Mouse (Mus musculus) hematopoietic stem cell, adult 5-6 weeks (primary cell): Measurements from ENCODE around the gene Slco2a1. TPM values are rescaled to one million over a fixed set of nuclear protein-coding genes. Genes with fewer than 3 reads are reported as not detected.

Experiments used
- ATAC-seq, 2 experiments: fragments of 125-278 bp in 1 of 2; replicated peaks in 1 of 2; 2 replicates each; pipeline ENCODE4 v1.8.0; 2016 to 2017; ENCODE audit warnings: inconsistent platforms in 2 of 2, mild to moderate bottlenecking in 2 of 2, moderate number of reproducible peaks in 2 of 2, low read depth in 1 of 2, moderate TSS enrichment in 1 of 2; ENCODE audit not compliant: low FRiP score in 2 of 2, poor library complexity in 2 of 2, severe bottlenecking in 2 of 2, insufficient read depth in 1 of 2, low TSS enrichment in 1 of 2
- total RNA-seq: library from RNA; stranded (forward); fragments of 172-1452, 232-1000 nt; gene quantifications from 2 replicates; pipeline ENCODE4 v1.2.3, GENCODE M21; 2017

Gene Slco2a1
- total RNA-seq, 1 experiment from 2014 or later = 0.25 TPM

DNA sequence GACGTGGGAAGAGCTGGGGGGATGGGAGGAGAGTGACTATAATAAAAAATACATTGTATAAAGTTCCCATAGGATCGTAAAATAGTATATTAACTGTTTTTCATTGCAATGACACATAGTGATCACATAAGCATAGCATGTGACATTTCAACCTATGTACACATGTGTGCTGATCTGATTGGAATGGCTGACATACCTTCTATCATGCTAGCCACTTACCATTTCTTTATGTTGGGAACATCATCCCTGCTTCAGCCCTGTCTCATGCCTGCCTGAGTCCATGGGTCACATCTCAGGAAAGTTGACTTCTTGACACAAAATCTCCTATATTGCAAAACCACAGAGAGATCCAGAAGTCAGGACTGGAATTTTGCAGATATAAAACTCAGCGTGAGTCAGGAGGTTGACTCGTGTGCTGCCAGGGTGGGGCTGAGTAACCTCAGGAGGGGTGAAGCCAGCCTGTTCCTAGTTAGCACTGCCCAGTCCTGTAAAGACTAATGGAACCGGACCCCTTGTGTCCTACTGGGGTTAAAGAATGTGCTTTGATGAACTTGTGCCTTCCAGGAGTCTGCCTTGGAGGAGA, 73.0 kb downstream of the Slco2a1 start:
- ATAC-seq = no peak

DNA sequence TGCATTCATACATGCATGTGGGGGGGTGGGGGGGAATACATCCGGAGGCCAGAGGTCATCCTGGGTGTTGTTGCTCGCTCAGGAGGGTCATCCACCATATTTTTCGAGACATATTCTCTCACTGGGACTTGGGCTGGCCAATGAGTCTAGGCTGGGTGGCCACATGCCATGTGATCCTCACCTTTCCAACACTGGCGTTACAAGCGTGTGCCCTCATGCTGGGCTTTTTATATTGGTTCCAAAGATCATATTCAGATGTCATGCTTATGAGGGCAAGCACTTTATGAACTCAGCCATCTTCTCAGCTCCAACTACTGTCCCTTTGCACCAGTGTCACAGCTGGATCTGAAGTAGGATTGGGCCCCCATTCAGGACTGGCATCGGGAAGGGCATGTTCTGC, 75.1 kb downstream of the Slco2a1 start:
- no peak for ATAC-seq

DNA sequence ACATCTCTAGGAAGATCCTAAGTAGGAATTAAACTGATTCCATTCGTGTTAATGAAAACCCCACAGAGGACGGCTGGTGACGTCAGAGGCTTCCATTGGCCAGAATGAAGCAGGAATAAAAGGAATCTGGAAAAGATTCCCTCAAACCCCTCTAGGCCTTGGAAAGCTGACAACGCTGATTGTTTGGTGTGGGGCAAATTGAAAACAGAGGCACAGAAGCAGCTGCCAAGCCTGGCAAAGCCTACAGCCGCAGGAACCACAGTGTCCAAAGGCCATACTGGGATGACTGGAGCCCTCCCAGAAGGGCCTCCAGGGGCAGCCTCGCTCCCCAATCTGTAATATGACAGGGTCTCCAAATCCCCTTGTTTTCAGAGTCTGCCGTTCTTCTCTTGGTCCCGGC, 78.3 kb downstream of the Slco2a1 start:
- ATAC-seq = no peak

DNA sequence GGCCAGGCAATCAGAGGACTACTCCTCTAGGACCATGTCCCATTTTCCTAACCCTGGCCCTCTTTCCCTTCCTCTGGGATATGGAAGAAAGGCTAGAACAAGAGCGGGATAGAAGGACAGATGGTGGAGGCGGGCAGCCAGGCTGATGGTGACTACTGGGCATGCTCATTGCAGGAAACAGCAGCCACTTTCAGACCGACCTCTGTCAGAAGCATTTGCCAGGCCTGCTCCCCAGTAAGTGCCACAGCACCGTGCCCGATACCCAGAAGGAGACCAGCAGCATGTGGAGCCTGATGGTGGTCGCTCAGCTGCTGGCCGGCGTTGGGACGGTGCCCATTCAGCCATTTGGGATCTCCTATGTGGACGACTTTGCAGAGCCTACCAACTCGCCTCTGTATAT, 79.1 kb downstream of the Slco2a1 start:
- no peak for ATAC-seq

DNA sequence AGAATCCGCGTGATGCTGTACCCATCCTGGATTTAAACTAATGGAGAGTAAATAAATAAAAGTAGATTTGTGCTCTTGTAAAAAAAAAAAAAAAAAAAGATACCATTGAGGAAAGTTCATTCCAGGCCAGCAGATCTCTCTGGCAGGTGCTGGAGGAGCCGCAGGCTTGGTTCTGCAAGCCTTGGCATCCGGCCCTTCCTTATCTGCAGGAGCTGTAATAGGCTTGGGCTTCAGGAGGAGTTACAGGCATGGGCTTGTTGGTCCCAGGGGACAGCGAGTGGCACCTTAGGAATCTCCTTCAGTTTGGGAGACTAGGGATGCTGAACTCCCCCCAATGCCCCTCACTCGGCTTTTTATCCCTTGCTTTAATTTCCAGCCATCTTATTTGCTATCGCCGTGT, 80.3 kb downstream of the Slco2a1 start:
- ATAC-seq = no peak

DNA sequence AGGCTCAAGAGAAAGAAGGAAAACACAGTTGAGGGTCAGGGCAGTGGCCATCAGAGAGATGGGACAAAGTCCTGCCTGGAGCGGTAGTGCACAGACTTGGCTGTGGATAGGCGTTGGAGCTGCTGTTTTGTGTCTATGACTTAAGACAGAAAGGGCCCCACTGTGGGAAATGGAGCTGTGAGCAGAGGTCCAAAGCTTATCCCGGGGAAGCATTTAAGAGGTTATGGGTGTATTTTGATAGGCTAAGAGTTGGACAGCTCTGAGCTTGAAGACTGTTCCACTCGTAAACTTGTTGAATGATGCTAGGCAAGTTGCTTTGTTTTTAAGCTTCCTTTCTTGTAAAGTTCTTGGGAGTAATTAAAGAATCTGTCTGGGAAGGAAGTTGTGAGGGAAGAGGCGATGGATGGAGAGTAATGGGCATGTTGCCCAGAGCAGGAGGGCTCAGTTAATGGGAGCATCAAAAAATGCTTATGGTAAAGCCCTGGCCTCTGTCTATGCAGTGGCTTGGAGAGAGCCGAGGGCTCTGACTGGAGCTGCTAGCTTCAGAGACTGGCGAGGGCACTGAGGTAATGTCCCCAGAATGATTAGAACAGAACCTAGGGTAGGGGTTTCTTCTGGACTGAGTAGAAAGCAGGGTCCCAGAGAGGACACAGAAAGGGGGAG, 83.2 kb downstream of the Slco2a1 start:
- no peak for ATAC-seq

DNA sequence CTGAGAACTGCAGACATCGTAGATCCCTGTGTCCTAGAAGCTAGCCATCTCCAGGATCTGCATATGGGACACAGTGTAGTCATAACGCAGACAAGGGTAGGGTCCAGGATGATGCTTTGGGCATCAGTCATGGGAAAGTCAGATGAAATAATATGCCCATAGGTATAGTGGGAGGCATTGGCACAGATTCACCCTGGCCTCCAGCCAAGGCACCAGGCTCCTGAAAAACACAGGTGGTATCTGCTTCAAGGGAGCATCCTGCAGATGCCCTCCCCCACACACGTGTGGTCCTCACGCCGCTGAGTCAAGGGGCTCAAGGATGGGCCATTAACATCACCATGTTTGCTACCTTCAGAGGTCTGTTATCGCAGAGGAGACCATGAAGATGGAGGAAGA, 83.7 kb downstream of the Slco2a1 start:
- ATAC-seq = no peak

DNA sequence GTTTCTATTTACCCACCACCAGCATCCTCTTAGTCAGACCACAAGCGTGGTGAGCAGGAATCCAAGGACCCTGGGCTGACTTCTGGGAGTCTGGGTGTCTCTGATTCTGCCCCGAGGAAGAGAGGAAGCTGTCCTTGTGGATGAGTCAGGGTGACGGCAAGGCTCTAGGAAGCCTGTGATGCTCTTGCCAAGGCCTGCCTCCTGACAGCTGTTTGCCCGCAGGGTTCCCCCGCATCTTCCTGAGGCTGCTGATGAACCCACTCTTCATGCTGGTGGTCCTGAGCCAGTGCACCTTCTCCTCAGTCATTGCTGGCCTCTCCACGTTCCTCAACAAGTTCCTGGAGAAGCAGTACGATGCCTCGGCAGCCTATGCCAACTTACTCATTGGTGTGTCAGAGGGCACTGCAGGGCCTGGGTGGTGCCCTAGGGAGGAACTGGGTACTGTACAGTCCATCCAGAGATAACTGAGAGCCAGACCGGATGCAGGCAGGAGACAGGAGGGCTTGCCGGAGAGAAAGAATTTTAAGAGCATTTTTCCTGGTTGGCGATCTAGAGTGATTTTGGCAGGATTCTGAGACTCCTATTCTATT, 84.5 kb downstream of the Slco2a1 start:
- ATAC-seq = no peak

DNA sequence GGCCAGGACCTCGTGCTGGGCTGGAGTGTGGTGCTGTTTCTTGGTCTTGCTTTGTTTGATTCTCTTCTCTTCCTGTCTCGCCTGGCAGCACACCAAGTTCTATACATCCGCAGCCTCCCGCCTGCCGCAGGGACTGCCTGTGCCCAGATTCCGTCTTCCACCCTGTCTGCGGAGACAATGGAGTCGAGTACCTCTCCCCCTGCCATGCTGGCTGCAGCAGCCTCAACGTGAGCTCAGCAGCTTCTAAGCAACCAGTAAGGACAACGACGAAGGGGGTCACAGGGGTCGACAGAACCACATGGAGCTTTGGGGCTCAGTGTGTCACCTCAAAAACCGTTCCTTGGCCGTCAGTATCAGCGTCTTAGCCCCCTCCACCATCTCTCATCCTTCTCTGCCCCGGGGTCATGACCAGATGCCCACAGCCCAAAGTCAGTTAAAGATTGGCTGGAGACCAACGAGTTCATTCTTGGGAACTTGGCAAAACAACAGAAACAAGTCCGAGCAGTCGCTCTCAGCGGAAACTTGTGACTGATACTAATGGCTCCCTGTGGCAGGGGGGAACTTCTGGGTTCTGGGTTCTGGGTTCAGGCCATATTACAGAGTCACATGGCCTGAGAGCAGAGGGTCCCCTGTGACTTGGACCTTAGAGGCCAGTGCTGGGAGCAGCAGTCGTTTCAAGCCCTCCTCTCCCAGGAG, 88.5 kb downstream of the Slco2a1 start:
- ATAC-seq = no peak

DNA sequence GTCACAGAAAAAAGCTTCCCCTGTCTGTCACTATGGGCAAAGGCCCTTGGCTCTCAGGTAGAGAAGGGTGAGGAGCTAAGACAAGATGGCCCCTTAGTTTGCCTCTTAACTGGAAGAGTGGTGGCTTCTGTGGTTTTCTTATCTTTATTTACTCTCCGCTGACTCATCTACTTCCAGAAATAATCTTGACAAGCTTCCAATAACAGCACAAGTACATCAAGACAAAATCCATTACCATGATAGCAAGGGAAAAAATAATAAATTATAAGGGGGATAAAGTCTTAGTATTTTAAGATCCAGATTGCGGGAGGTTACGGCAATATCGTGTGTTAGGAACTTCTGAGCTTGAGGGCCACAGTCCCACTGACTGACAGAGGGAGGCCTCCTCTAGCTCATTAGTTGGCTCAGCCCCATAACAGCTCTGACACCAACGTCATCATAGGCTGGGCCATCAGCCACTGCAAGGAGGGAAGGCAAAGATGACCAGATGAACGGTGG, 89.7 kb downstream of the Slco2a1 start:
- peak; percentile 47 to 51; a peak in 1 of 4 replicates for ATAC-seq

DNA sequence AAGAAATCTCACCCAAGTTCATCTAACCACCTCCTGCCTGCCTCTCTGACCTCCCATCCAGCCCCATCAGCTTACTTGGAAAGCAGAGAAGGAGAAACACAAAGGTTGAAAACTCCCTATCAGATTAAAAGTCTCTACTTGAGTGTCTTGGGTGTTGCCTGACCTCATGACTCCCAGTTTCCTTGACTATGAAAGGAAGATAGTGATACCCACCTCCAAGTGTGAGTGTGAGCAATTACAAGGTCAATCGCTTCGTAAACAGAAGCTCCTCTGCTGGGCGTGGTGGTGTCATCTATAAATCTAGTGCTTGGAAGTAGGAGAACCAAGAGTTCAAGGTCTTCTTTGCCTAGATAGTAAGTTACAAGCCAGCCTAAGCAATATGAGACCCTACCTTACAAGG, 91.7 kb downstream of the Slco2a1 start:
- no peak for ATAC-seq

DNA sequence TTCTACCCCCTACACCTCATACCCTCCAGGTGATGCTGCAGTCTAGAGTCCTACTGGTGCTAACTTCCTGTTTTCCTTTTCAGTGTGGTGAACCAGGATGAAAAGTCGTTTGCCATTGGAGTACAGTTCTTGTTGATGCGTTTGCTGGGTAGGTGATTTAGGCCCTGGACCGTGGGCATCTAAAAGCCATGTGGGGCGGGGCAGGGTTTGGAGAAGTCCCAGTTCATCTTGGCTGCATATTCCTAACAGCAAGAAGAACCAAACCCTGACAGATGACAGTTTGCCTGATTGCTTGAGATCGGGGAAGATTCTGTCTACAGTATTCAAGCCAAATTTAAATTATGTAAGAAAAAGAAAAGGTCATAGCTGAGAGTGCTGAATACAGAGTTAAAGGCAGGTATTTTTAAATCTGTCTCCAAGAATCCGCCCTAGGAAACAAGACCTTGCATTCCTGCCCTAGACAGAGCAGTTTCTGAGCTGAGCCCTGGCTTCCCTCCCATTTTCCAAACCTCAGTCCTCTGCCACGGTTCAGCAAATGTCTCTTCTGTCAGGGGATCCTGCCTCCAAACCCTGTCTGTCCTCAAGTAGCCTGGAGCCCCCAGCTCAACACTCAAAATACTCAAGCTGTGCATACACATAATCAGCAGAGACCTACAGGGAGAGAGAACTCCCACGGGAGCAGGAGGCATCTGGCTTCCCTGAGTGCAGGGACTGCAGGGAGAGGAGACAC, 93.9 kb downstream of the Slco2a1 start:
- ATAC-seq = no peak

DNA sequence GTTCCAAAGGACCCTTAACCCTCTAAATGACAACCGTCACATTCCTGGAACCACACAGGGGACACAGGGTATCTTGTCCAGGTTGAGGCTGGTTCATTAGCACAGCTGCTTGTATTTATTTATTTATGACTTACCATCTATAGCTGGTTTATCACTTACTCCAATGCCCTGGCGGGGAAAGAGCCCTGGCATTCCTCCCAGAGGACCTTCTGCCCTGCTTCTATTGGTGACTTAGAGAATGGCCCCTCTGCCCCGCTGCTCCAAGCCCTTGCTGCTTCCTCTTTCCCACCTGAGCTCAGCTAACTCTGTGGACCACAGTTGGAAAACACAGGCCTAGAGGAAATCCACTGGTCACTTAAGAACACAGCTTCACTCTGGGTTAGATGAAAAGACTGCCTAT, 94.9 kb downstream of the Slco2a1 start:
- ATAC-seq = no peak

DNA sequence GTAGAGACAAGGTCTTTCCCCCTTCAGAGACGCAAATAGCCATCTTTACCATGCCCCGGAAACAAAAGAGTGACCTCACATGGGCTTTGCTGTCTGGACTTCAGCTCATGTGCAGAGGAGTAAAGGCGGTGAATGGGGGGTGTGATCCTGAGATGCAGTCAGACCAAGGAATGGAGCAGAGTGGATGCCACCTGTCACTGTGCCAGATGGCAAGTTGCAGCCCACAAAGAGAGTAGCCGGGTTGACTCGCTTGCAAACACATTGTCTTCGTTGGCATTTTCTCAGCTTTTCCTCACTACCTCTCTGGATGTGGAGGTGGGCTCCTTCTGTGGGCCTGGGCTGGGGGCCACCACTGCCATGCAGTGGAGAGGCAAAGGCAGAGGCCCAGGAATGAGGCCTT, 98.2 kb downstream of the Slco2a1 start:
- no peak for ATAC-seq

DNA sequence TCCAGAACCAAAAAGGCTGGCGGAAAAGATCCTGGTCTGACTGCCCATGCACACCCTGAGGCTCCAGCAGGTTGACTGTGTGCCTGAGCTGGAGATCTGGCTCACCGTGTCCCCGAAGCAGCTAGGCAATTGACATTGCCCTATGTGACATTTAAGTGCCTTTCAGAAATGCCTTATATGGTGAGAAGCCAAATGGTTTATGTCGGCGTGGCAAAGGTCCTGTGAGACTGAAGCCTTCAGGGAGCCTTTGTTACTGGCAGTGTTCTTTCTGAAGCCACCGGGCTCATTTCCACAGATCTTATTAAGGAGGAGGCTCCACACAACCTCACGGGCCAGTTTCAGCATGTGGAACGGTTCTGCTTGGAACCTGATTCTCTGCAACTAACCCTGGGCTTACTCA, 98.8 kb downstream of the Slco2a1 start:
- no peak for ATAC-seq

DNA sequence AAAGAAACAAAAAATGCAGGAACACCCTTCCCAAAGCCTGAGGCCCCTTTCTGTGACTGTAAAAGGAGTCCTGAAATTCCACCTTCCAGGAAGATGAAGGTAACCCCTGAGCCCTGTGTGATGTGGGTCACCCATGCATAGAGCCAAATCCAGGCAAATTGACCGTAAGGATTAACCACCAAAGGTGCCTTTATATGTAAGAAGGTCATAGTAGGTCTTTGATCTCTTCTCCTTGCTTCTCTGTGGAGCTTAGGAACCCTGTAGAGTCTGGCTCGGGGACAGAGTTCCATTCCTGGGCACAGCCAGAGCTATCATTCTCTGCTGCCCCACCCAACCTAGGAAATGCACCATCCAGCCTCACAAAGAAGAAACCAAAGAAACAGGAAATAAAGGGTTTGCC, 100.1 kb downstream of the Slco2a1 start:
- no peak for ATAC-seq

DNA sequence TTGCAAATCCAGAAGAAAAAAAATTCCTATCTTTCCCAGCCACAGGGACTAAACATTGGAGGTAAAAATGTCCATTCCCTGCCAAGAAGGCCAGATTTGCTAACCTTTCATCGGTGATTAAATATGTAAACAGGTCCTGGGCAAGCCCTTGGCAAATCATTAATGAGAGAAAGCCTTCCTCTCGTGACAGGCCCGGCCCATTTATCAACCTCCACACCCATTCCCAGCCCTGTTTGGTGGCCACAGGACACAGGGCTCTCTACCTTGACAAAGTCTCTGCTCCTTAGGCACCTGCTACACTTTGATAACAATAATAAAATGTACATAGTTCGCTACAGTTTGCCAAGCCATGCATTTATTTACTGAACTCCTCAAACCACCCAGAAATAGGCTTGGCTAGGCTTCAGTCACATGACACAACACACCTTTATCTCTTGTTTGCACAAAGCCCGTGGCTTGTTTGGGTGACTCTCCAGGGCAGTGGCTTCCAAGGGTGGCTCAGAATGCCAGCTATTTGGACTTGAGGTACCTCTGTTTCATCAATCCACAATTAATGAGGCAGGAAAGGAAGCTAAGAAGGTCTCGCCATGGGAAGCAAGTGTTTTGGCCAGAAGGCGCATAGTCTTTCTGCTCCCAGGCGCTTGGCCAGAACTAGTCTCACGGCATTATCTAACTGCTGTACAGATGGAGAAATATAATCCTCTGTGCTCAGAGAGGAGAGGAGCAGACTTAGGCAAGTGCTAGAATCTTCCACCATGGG, 101.8 kb downstream of the Slco2a1 start:
- ATAC-seq = no peak
